Mouse (Mus musculus): ENCODE data around the gene Gprc5c. TPM values are rescaled to one million over a fixed set of nuclear protein-coding genes. Genes with fewer than 3 reads are reported as not detected.

The Gprc5c gene
- polyA plus RNA-seq (2014; fragmentation: Nextera tagmentation; extraction: Ambion mirVana): 4.4 and 5.4 TPM in 2 replicates

DNA sequence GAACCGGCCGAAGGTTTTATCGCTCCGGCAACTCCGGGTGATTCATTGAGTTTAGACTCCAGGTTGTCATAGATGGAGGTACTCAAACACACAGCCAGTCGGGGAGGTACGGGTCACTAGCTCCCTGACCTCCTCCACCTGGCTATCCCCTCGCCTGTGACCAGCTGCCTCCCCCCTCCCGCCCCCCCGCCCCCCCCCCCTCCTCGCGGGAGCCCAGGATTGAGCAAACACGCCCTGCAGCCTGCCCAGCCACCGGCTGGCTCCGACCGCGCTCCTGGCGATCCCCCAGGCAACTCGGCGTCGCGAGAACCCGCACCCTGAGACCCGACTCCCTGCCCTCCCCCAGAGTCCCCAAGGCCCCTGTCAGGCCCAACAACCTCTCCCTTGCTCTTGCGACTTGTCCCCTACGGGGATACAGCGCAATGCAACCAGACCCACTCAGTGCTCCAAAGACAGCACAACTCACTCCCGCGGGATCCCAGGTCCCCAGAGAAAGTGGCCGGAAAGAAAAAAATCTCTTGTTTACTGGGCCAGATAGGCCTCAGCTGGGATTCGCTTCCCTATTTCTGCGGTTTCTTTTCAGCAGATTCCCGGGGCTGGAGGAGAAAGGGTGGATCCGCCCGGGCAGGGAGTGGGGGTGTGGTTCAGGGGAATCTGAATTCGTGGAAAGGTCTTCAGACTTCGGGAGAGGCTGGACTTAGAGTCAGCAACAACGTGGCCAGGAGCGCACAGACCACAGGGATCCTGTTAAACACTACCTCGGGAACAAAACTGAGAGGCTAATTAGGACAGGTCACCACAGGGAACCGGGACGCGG, at the start of gene Gprc5c:
Gprc5c (plus strand) TSS at position 701 of the 817 bp plus-strand sequence.
- ATAC-seq (peak; percentile 42), DNase-seq (ENCODE audit: low spot score) (peak; percentile 33)
- Histone ChIP-seq H3K9me3 (replicated peaks; ENCODE audit: control insufficient read depth, low read length) (no peaks in the 10 kb centered on the region), H3K4me3 (ENCODE audit: low read depth, low read length) (peak within 1 kb of the TSS; percentile 56), H3K4me1 (ENCODE audit: control insufficient read depth, insufficient read depth, low read length) (peaks cover 14% of the 10 kb centered on the region), H3K4me2 (ENCODE audit: low read length) (peak within 1 kb of the TSS; percentile 95), H3K27me3 (replicated peaks; ENCODE audit: control insufficient read depth, insufficient read depth, low read length) (peaks cover 52% of the 10 kb centered on the region), H3K27ac (ENCODE audit: low read depth, low read length) (no peak within 1 kb of the TSS), H3K36me3 (ENCODE audit: control insufficient read depth, insufficient read depth, low read length) (no peaks in the 10 kb centered on the region), H3K9ac (ENCODE audit: low read length) (peak within 1 kb of the TSS; percentile 59)
- WGBS: under 1% methylated on average over 39 of the region's 43 CpGs

DNA sequence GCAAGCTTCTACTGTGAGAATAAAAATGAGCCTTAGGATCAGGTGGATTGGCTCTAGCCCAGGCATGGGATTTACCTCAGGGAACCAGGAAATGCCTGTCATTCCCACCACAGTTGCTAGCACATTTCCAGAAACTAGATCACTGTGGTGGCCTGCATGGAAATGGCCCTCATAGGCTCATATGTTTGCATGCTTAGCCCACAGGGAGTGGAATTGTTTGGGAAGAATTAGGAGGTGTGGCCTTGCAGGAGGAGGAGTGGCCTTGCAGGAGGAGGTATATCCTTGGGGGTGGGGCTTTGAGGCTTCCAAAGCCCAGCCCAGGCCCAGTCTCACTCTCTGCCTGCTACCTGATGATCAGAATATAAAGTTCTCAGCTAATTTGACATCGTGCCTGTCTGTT, 49.0 kb upstream of the Gprc5c start:
- DNase-seq (ENCODE audit: low spot score): no peak
- H3K36me3 ChIP-seq (ENCODE audit: control insufficient read depth, insufficient read depth, low read length): no peaks in the 10 kb centered on the region
- H3K27ac ChIP-seq (ENCODE audit: low read depth, low read length): no peak overlapping the region
- no peak for ATAC-seq
- no peak overlapping the region for H3K4me2 ChIP-seq (ENCODE audit: low read length)
- no peak overlapping the region for H3K4me3 ChIP-seq (ENCODE audit: low read depth, low read length)
- peaks cover 16% of the 10 kb centered on the region for H3K4me1 ChIP-seq (ENCODE audit: control insufficient read depth, insufficient read depth, low read length)
- H3K9me3 ChIP-seq (replicated peaks; ENCODE audit: control insufficient read depth, low read length): no peaks in the 10 kb centered on the region
- no peak overlapping the region for H3K9ac ChIP-seq (ENCODE audit: low read length)
- H3K27me3 ChIP-seq (replicated peaks; ENCODE audit: control insufficient read depth, insufficient read depth, low read length): no peaks in the 10 kb centered on the region
- 82% methylated on average over 1 of the region's 1 CpGs for WGBS

DNA sequence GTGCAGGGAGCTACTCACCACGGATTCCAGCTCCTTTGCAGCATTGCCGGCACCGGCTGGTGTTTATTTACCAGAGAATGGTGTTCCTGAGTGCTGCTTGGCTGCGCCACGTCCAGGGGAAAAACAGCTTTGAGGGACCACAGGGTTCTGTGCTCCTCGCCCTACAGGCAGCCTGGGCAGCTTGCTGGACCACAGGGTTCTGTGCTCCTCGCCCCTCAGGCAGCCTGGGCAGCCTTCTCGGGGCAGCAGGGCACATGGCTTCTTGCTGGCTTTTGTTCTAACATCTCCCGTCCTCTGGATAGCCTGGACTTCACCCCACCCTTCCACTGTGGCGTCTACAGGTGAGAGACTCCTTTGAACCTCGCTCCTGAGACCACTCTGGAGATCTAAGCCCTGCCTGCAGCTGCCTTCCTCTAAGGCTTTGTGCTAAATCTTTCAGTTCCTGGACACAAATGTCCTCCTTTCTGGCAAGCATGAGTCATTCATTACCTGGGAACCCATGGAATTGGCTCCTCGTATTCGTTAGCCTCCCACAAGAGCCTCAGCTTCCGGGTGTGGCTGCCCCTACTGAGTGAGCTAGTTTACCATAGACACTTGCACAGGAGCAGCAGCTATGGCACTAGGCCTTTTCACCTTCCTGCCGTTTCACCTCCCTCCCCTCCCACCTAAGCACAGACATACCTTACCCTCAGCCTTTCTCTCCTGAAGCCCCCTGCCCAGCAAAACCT, 48.2 kb upstream of the Gprc5c start:
- WGBS: 60% methylated on average over 15 of the region's 15 CpGs
- ATAC-seq: no peak
- no peaks in the 10 kb centered on the region for H3K36me3 ChIP-seq (ENCODE audit: control insufficient read depth, insufficient read depth, low read length)
- H3K4me1 ChIP-seq (ENCODE audit: control insufficient read depth, insufficient read depth, low read length): peaks cover 23% of the 10 kb centered on the region
- DNase-seq (ENCODE audit: low spot score): no peak
- no peak overlapping the region for H3K27ac ChIP-seq (ENCODE audit: low read depth, low read length)
- H3K4me3 ChIP-seq (ENCODE audit: low read depth, low read length): no peak overlapping the region
- H3K9me3 ChIP-seq (replicated peaks; ENCODE audit: control insufficient read depth, low read length): no peaks in the 10 kb centered on the region
- no peak overlapping the region for H3K4me2 ChIP-seq (ENCODE audit: low read length)
- H3K27me3 ChIP-seq (replicated peaks; ENCODE audit: control insufficient read depth, insufficient read depth, low read length): no peaks in the 10 kb centered on the region
- H3K9ac ChIP-seq (ENCODE audit: low read length): peak overlapping the region; percentile 4; the same call in 1 of the 2 replicates

DNA sequence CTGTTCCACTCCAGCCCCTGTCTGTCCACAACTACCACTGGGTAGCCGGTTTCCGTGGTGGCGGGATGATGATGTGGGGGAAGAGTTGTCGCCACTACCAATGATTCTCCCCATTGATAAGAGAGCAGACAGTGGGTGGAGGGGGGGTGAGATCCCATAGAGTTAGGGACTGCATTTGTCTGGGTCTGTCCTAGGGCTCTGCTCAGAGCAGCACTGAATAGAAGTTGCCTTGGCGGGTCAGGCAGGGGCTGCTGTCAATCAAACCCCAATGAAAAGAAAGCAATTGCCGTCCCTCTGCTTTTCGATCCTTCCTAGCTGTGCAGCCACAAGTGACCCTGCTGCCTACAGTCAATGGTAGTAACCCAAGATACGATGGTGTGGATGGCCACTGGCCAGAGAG, 47.0 kb upstream of the Gprc5c start:
- Histone ChIP-seq H3K27me3 (replicated peaks; ENCODE audit: control insufficient read depth, insufficient read depth, low read length) (no peaks in the 10 kb centered on the region), H3K4me1 (ENCODE audit: control insufficient read depth, insufficient read depth, low read length) (peaks cover 24% of the 10 kb centered on the region), H3K4me2 (ENCODE audit: low read length) (no peak overlapping the region), H3K9ac (ENCODE audit: low read length) (no peak overlapping the region), H3K27ac (ENCODE audit: low read depth, low read length) (no peak overlapping the region), H3K9me3 (replicated peaks; ENCODE audit: control insufficient read depth, low read length) (no peaks in the 10 kb centered on the region), H3K4me3 (ENCODE audit: low read depth, low read length) (no peak overlapping the region), H3K36me3 (ENCODE audit: control insufficient read depth, insufficient read depth, low read length) (no peaks in the 10 kb centered on the region)
- ATAC-seq (0 out of 2 replicates have a peak, but pooled peaks have one; percentile 11), DNase-seq (ENCODE audit: low spot score) (no peak)
- 21% methylated on average over 8 of the region's 8 CpGs for whole genome bisulfite sequencing

DNA sequence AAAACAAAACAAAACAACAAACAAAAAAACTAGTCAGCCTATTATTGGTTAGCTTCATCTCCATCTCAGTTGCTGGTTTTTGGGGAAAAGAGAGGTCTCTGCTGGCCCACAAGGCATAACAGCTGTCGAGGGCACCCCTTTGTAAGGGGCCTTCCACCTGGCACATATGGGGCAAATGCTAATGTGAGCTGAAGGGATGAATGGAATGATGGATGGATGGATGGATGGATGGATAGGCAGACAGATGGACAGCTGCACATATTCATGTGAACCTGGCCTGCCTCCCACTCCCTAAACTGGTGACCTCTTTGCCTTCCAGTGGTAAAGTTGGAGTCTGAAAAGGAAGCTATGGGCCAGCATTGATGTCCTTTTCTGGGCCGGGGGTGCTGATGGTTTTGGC, 43.9 kb upstream of the Gprc5c start:
- peak; percentile 28 for DNase-seq (ENCODE audit: low spot score)

DNA sequence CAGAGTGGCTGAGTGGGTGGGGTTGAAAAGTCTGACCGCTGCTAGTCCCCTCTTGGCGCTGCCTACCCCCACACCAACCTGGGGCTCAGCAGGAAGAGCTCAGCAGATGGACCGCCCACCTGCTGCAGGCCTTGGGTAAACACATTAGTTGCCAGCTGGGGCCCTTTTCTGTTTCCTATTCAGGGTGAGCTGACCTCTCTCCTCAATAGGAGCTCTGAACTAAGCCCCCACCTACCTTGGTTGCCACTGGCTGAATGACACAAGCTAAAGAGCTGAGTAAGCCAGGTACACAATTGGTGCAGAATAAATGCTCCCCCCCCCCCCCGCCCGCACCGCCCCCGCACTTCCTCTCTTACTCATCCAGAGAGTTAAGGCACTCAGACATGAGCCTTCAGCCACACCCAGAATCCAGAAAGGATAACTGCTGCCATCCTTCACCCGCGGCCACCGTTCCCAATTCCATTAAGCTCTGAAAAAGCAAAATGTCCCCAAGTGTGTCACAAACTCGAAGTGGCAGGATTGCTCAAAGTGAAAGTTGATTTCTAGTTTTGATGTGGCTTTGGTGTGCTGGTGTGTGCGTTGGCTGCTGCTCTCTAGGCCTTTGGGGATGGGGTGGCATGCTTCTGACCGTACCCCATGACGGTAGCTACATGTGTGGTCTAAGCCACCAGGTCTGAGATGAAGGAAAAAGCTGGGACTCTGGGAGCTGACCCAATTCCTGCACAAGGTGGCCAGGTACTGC, 43.1 kb upstream of the Gprc5c start:
- no peak overlapping the region for H3K27ac ChIP-seq (ENCODE audit: low read depth, low read length)
- H3K9me3 ChIP-seq (replicated peaks; ENCODE audit: control insufficient read depth, low read length): no peaks in the 10 kb centered on the region
- H3K4me1 ChIP-seq (ENCODE audit: control insufficient read depth, insufficient read depth, low read length): peaks cover 21% of the 10 kb centered on the region
- DNase-seq (ENCODE audit: low spot score) (peak; percentile 60), ATAC-seq (peak; percentile 57)
- no peak overlapping the region for H3K4me2 ChIP-seq (ENCODE audit: low read length)
- WGBS: 20% methylated on average over 13 of the region's 14 CpGs
- no peak overlapping the region for H3K4me3 ChIP-seq (ENCODE audit: low read depth, low read length)
- no peaks in the 10 kb centered on the region for H3K27me3 ChIP-seq (replicated peaks; ENCODE audit: control insufficient read depth, insufficient read depth, low read length)
- H3K36me3 ChIP-seq (ENCODE audit: control insufficient read depth, insufficient read depth, low read length): no peaks in the 10 kb centered on the region
- H3K9ac ChIP-seq (ENCODE audit: low read length): no peak overlapping the region

More for the DNA sequence above, 43.9 kb upstream of the Gprc5c start:
- ATAC-seq: peak; percentile 28; the same call in 1 of the 2 replicates
- H3K27ac ChIP-seq (ENCODE audit: low read depth, low read length): no peak overlapping the region
- no peaks in the 10 kb centered on the region for H3K27me3 ChIP-seq (replicated peaks; ENCODE audit: control insufficient read depth, insufficient read depth, low read length)
- no peaks in the 10 kb centered on the region for H3K36me3 ChIP-seq (ENCODE audit: control insufficient read depth, insufficient read depth, low read length)
- WGBS: 41% methylated on average over 2 of the region's 2 CpGs
- H3K4me3 ChIP-seq (ENCODE audit: low read depth, low read length): no peak overlapping the region
- no peaks in the 10 kb centered on the region for H3K9me3 ChIP-seq (replicated peaks; ENCODE audit: control insufficient read depth, low read length)
- no peak overlapping the region for H3K9ac ChIP-seq (ENCODE audit: low read length)
- peaks cover 24% of the 10 kb centered on the region for H3K4me1 ChIP-seq (ENCODE audit: control insufficient read depth, insufficient read depth, low read length)
- no peak overlapping the region for H3K4me2 ChIP-seq (ENCODE audit: low read length)

DNA sequence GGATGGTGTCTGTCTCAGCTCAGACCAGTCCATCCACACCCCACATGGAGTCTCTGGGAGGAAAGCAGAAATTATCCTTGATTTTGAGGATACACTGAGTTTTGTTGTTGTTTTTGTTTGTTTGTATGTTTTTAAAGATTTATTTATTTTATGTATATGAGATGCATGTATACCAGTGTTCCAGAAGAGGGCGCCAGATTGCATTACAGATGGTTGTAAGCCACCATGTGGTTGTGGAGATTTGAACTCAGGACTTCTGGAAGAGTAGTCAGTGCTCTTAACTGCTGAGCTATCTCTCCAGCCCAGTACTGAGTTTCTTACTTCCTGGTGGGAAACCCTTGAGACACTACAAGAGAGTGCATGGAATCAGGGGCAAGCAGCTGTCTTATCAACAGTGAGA, 41.6 kb upstream of the Gprc5c start:
- H3K27ac ChIP-seq (ENCODE audit: low read depth, low read length): no peak overlapping the region
- no peaks in the 10 kb centered on the region for H3K9me3 ChIP-seq (replicated peaks; ENCODE audit: control insufficient read depth, low read length)
- H3K27me3 ChIP-seq (replicated peaks; ENCODE audit: control insufficient read depth, insufficient read depth, low read length): no peaks in the 10 kb centered on the region
- DNase-seq (ENCODE audit: low spot score) (no peak), ATAC-seq (no peak)
- H3K36me3 ChIP-seq (ENCODE audit: control insufficient read depth, insufficient read depth, low read length): no peaks in the 10 kb centered on the region
- no peak overlapping the region for H3K4me2 ChIP-seq (ENCODE audit: low read length)
- WGBS: 76% methylated on average over 1 of the region's 1 CpGs
- no peak overlapping the region for H3K9ac ChIP-seq (ENCODE audit: low read length)
- peaks cover 13% of the 10 kb centered on the region for H3K4me1 ChIP-seq (ENCODE audit: control insufficient read depth, insufficient read depth, low read length)
- H3K4me3 ChIP-seq (ENCODE audit: low read depth, low read length): no peak overlapping the region

DNA sequence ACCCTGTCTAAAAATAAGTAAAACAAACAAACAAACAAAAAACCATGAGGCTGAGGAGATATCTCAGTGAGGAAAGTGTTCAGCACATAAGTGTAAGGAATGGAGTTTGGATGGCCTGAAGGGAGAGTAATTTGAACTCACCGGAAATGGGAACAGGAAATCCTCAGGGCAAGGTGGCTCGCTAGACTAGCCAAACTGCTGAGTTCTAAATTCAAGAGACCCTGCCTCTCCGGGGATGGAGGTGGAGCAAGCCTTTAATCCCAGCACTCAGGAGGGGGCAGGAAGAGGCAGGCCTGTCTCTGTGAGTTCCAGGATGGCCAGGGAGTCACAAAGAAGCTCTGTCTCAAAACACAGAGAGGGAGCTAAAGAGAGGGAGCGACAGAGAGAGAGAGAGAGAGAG, 40.6 kb upstream of the Gprc5c start:
- H3K27me3 ChIP-seq (replicated peaks; ENCODE audit: control insufficient read depth, insufficient read depth, low read length): no peaks in the 10 kb centered on the region
- WGBS: 22% methylated on average over 4 of the region's 4 CpGs
- no peak overlapping the region for H3K4me3 ChIP-seq (ENCODE audit: low read depth, low read length)
- peaks cover 13% of the 10 kb centered on the region for H3K4me1 ChIP-seq (ENCODE audit: control insufficient read depth, insufficient read depth, low read length)
- no peak overlapping the region for H3K27ac ChIP-seq (ENCODE audit: low read depth, low read length)
- no peak for ATAC-seq
- no peak for DNase-seq (ENCODE audit: low spot score)
- H3K4me2 ChIP-seq (ENCODE audit: low read length): no peak overlapping the region
- no peaks in the 10 kb centered on the region for H3K9me3 ChIP-seq (replicated peaks; ENCODE audit: control insufficient read depth, low read length)
- H3K36me3 ChIP-seq (ENCODE audit: control insufficient read depth, insufficient read depth, low read length): no peaks in the 10 kb centered on the region
- no peak overlapping the region for H3K9ac ChIP-seq (ENCODE audit: low read length)
